Mouse (Mus musculus) forebrain, postnatal 0 days (tissue): Measurements from ENCODE around the gene Akap7. TPM values are rescaled to one million over a fixed set of nuclear protein-coding genes. Genes with fewer than 3 reads are reported as not detected.

Experiments used
- ATAC-seq: fragments of 200-750 bp; cut with Nextera tagmentation; 2 replicates; pipeline ENCODE4 v1.8.0; 2017; ENCODE audit warnings: mild to moderate bottlenecking, moderate library complexity
- DNase-seq: peaks from one replicate; pipeline ENCODE4 v3.0.0-alpha.2; 2015
- H3K27ac ChIP-seq: fragments of 300-500 bp; sonication (generic); 2 replicates; pipeline ENCODE4 v1.5.1; 2014; ENCODE audit warnings: low read depth, mild to moderate bottlenecking, antibody characterized with exemption, low read length, moderate library complexity, mixed read lengths
- H3K27me3 ChIP-seq: fragments of 300-500 bp; sonication (generic); 2 replicates; pipeline ENCODE4 v1.6.1; 2014; ENCODE audit warnings: mild to moderate bottlenecking, low read length, mixed read lengths; ENCODE audit not compliant: insufficient read depth
- H3K36me3 ChIP-seq: fragments of 300-500 bp; sonication (generic); 2 replicates; pipeline ENCODE4 v1.6.1; 2014; ENCODE audit warnings: mild to moderate bottlenecking, moderate library complexity; ENCODE audit not compliant: insufficient read depth
- H3K4me1 ChIP-seq: fragments of 300-500 bp; sonication (generic); 2 replicates; pipeline ENCODE4 v1.6.1; 2014; ENCODE audit warnings: antibody characterized with exemption; ENCODE audit not compliant: insufficient read depth
- H3K4me2 ChIP-seq: fragments of 300-500 bp; sonication (generic); 2 replicates; pipeline ENCODE4 v1.6.1; 2014; ENCODE audit warnings: low read depth, mild to moderate bottlenecking, moderate library complexity
- H3K4me3 ChIP-seq: fragments of 300-500 bp; sonication (generic); 2 replicates; pipeline ENCODE4 v1.5.1; 2014; ENCODE audit warnings: low read depth, low read length, mixed read lengths
- H3K9ac ChIP-seq: fragments of 300-500 bp; sonication (generic); 2 replicates; pipeline ENCODE4 v1.6.1; 2014; ENCODE audit warnings: mild to moderate bottlenecking
- H3K9me3 ChIP-seq: fragments of 300-500 bp; sonication (generic); 2 replicates; pipeline ENCODE4 v1.6.1; 2016; ENCODE audit warnings: low read length
- CTCF ChIP-seq: sonication (generic); IDR thresholded peaks from 2 replicates; pipeline ENCODE4 v1.5.1; 2016; ENCODE audit warnings: antibody characterized with exemption, control low read depth, low read depth
- WGBS: fragments of 180-500 bp; shearing (Covaris S2); extraction: QIAGEN DNeasy Blood & Tissue Kit; methylation state at CpG from one replicate; pipeline ENCODE4 v1.1.7; 2014; 5-methylcytosine and 5-hydroxymethylcytosine counted together
- polyA plus RNA-seq: library from polyadenylated mRNA; unstranded; fragments of >200 nt; fragmentation: Nextera tagmentation; extraction: Ambion mirVana; gene quantifications from 2 replicates; pipeline ENCODE4 v1.2.1, GENCODE M21; 2015
- total RNA-seq: library from RNA; depleted of rRNA; stranded (reverse); fragments of >200 nt; gene quantifications from 2 replicates; pipeline ENCODE4 v1.2.3, GENCODE M21; 2014; rRNA removed

The Akap7 gene
- 106 and 159 TPM in 2 replicates for total RNA-seq
- 64.2 and 66.5 TPM in 2 replicates for polyA plus RNA-seq

DNA sequence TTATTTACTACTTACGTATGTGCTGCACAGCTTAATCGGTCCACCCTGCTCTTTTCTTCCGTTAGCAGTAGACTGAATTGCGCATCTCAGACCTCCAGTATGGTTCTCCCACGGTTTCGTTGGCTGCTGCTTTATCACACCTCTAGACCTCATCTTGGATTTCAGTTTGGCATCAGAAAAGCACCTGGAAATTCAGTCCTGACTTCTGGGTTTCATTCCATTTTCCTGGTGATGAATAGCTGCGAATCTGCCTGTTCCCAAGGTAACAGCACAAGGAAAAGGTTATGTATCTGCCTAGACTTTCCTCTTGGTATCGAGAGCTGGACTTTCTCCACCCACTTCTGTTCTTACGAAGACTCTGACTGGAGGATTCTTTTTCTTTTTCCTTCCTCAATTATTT, at the start of gene Akap7:
Gene Akap7 (minus strand): TSS at position 101 of the 400 bp plus-strand sequence.
- no peaks in the 10 kb centered on the region for H3K27me3 ChIP-seq
- no peak for ATAC-seq
- no peak within 1 kb of the TSS for H3K4me2 ChIP-seq
- no peak for TF ChIP-seq CTCF
- no peaks in the 10 kb centered on the region for H3K36me3 ChIP-seq
- no peaks in the 10 kb centered on the region for H3K9me3 ChIP-seq
- H3K27ac ChIP-seq = no peak within 1 kb of the TSS
- H3K9ac ChIP-seq = no peak within 1 kb of the TSS
- peaks cover 5% of the 10 kb centered on the region; the same call in 1 of the 2 replicates for H3K4me1 ChIP-seq
- WGBS = 91% methylated on average over 9 of the region's 9 CpGs
- no peak for DNase-seq
- H3K4me3 ChIP-seq = no peak within 1 kb of the TSS

DNA sequence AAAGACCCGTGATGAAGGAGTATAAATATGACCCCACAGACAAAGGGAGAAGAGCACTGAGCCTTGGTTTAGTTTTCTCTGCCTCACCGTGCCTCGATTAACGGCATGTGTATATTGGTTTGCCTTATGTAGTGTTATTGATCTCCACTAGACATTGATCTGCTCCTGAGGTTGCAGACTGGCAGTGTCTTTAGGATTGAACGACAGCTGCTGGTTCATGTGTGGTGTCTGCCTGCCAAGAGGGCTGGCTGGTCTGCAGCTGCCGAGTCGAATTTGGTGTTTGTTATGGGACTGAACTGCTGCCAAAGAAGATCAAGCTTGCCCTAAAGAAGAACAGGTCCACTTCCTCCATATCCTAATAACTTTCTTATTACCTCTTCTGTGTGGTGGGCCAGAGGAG, 46.7 kb upstream of the Akap7 start:
- H3K27ac ChIP-seq = no peak overlapping the region
- no peak overlapping the region for H3K4me3 ChIP-seq
- H3K4me2 ChIP-seq = no peak overlapping the region
- DNase-seq (no peak), ATAC-seq (no peak)
- TF ChIP-seq CTCF = no peak
- no peaks in the 10 kb centered on the region for H3K27me3 ChIP-seq
- no peaks in the 10 kb centered on the region for H3K4me1 ChIP-seq
- WGBS = 74% methylated on average over 7 of the region's 7 CpGs
- no peaks in the 10 kb centered on the region for H3K36me3 ChIP-seq
- no peaks in the 10 kb centered on the region for H3K9me3 ChIP-seq
- no peak overlapping the region for H3K9ac ChIP-seq

DNA sequence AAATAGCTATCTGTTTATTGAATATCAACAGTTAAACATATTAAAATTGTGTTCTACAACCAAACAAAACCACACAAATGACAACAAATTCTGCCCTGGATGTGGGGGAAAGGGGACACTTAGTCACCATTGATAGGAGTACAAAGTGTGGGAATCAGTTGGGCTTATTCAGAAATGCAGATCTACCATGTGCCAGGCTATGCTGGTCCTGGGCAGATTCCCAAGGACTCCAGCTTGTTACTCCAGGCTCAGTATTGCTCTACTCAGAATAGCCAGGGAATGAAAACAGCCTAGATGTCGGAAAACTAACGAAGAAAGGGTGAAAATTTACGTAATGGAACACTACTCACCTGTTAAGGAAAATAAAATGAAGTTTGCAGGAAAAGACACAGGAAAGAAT, 46.3 kb upstream of the Akap7 start:
- 62% methylated on average over 3 of the region's 3 CpGs for WGBS
- no peak for TF ChIP-seq CTCF
- Histone ChIP-seq H3K4me3 (no peak overlapping the region), H3K36me3 (no peaks in the 10 kb centered on the region), H3K9me3 (no peaks in the 10 kb centered on the region), H3K9ac (no peak overlapping the region), H3K27ac (no peak overlapping the region), H3K4me2 (no peak overlapping the region), H3K27me3 (no peaks in the 10 kb centered on the region), H3K4me1 (no peaks in the 10 kb centered on the region)
- DNase-seq (peak; percentile 46), ATAC-seq (peak; percentile 78)

DNA sequence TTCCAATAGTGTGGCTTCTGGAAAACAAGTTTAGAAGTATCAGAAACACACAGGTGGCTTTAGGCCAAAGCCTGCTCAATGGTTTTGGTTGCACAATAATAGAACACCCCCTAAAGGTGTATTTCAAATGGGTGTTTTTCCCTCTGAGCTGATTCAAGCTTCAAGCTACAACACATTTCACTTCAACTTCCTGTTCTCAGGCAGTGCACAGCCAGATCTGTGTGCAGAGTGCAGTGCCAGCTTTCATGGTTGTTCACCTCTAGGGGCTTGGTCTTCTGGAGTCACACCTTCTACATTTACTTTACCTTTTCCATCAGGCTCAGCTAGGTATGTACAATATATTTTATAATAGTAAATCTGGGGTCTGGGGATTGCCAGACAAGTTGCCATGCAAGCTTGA, 35.1 kb upstream of the Akap7 start:
- Histone ChIP-seq H3K4me3 (no peak overlapping the region), H3K9ac (no peak overlapping the region), H3K27me3 (no peaks in the 10 kb centered on the region), H3K9me3 (peaks cover 5% of the 10 kb centered on the region; the same call in 1 of the 2 replicates), H3K36me3 (no peaks in the 10 kb centered on the region), H3K4me1 (no peaks in the 10 kb centered on the region), H3K27ac (no peak overlapping the region), H3K4me2 (no peak overlapping the region)
- DNase-seq = no peak
- ATAC-seq = no peak
- TF ChIP-seq CTCF = no peak

DNA sequence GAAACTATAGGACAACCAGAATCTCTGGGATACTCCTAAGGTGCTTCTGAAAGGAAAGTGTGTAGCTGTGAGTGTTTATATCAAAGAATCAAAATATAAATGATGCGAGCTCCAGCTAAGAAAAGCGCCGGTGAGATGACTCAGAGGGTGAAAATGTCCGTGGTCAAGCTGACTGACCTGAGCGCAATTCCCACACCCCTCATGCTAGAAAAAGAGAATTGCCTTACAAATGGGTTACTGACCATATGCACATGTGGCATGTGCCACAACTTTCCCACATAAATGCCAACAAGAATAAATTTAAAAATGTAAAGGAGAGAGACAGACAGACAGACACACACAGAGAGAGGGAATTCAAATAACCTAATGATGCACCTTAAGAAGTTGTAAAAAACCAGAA, 33.0 kb upstream of the Akap7 start:
- Histone ChIP-seq H3K27ac (no peak overlapping the region), H3K36me3 (no peaks in the 10 kb centered on the region), H3K27me3 (no peaks in the 10 kb centered on the region), H3K4me3 (no peak overlapping the region), H3K9ac (no peak overlapping the region), H3K4me2 (no peak overlapping the region), H3K9me3 (peaks cover 5% of the 10 kb centered on the region; the same call in 1 of the 2 replicates), H3K4me1 (no peaks in the 10 kb centered on the region)
- no peak for ATAC-seq
- DNase-seq = no peak
- TF ChIP-seq CTCF = no peak
- WGBS = 97% methylated on average over 5 of the region's 5 CpGs

DNA sequence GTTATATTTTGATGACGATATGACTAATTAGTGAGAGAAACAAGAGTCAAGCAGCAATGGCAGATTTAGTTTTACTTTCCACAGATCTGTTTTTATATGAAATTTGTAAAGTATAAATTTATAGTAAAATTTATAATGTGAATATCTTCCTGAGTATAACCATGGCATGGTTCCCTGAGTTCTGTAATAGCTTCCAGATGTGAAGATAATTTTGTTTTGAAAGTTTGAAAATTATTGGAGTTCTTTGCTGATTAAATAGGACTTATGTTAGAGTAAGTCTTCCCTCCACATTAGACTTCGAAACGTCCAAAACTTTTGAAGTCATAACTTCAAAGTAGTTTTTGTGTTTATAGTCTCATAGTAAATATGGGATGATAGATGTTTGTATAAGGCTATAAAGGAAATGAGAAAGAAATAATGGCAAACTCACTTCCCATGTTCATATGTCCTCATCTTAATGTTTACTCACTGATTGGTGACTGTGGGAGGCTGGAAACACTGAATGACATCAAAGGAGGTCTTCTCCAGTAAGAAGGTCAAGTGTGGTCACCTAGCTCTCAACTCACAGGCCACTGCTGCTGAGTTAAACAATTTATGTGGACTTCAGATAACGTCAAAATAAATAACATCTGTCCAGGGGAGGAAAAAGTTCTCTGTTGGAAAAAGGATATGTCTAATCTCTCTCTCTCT, 25.9 kb upstream of the Akap7 start:
- no peak overlapping the region for H3K9ac ChIP-seq
- H3K9me3 ChIP-seq = no peaks in the 10 kb centered on the region
- H3K36me3 ChIP-seq = no peaks in the 10 kb centered on the region
- no peak overlapping the region for H3K27ac ChIP-seq
- H3K27me3 ChIP-seq = no peaks in the 10 kb centered on the region
- H3K4me2 ChIP-seq = no peak overlapping the region
- no peak for TF ChIP-seq CTCF
- ATAC-seq (no peak), DNase-seq (no peak)
- WGBS = 81% methylated on average over 4 of the region's 4 CpGs
- H3K4me1 ChIP-seq = no peaks in the 10 kb centered on the region
- no peak overlapping the region for H3K4me3 ChIP-seq

DNA sequence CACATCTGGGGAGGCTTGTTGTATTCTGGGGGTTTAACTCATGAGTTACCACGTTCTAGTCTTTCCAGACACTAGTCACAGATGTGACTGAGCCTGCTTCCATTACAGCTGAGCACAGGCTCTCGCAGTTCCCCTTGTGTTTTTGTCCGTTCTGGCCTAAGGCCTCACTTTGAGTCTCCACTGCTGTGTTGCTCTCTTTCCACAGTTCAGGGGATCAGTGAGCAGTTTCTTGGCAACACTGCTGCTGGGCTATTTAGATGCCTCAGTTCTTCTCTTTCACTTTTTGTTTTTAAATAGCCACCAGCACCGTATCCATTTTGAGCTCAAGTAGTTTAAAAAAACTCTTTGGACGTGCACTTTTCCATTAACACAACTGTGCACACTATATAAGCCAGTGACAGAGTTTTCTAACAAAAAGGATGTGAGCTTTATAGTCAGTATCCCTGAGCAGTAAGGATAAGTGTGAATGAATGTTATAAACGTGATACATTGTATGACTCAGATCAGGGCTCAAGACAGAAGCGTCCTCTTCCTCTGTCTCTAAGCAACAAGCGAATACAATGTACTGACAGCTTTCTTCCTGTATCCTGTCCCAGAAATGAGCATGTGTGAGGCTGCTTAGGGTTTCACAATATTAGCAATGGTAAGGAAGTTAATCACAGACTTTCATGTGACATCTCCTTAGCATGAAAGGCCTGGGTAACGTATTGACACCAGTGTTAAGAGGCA, 23.8 kb upstream of the Akap7 start:
- no peaks in the 10 kb centered on the region for H3K27me3 ChIP-seq
- H3K9me3 ChIP-seq = no peaks in the 10 kb centered on the region
- no peak overlapping the region for H3K27ac ChIP-seq
- H3K36me3 ChIP-seq = no peaks in the 10 kb centered on the region
- H3K4me1 ChIP-seq = no peaks in the 10 kb centered on the region
- DNase-seq (no peak), ATAC-seq (peak; percentile 72)
- no peak for TF ChIP-seq CTCF
- no peak overlapping the region for H3K4me2 ChIP-seq
- 39% methylated on average over 9 of the region's 9 CpGs for WGBS
- no peak overlapping the region for H3K9ac ChIP-seq
- no peak overlapping the region for H3K4me3 ChIP-seq
